Mouse (Mus musculus) heart, embryonic 12.5 days (tissue): Measurements from ENCODE around the gene Smg1. TPM values are rescaled to one million over a fixed set of nuclear protein-coding genes. Genes with fewer than 3 reads are reported as not detected.

ENCODE experiments used
- ATAC-seq: fragments of 200-750 bp; cut with Nextera tagmentation; 2 replicates; pipeline ENCODE4 v1.8.0; 2017; ENCODE audit warnings: moderate TSS enrichment, moderate library complexity; ENCODE audit not compliant: insufficient number of reproducible peaks, low FRiP score
- H3K27ac ChIP-seq: fragments of 300-500 bp; sonication (generic); 2 replicates; pipeline ENCODE4 v1.5.1; 2016; ENCODE audit warnings: mild to moderate bottlenecking, moderate library complexity; ENCODE audit not compliant: poor library complexity, severe bottlenecking
- H3K27me3 ChIP-seq: fragments of 300-500 bp; sonication (generic); replicated peaks from 2 replicates; pipeline ENCODE4 v1.6.1; 2016; ENCODE audit warnings: mild to moderate bottlenecking, moderate library complexity
- H3K36me3 ChIP-seq: fragments of 300-500 bp; sonication (generic); 2 replicates; pipeline ENCODE4 v1.6.1; 2016; ENCODE audit warnings: mild to moderate bottlenecking, moderate library complexity
- H3K4me1 ChIP-seq: fragments of 300-500 bp; sonication (generic); replicated peaks from 2 replicates; pipeline ENCODE4 v1.6.1; 2016; ENCODE audit warnings: mild to moderate bottlenecking
- H3K4me2 ChIP-seq: fragments of 300-500 bp; sonication (generic); 2 replicates; pipeline ENCODE4 v1.6.1; 2016; ENCODE audit warnings: mild to moderate bottlenecking, moderate library complexity
- H3K4me3 ChIP-seq: fragments of 300-500 bp; sonication (generic); 2 replicates; pipeline ENCODE4 v1.5.1; 2016; ENCODE audit warnings: mild to moderate bottlenecking
- H3K9ac ChIP-seq: fragments of 300-500 bp; sonication (generic); 2 replicates; pipeline ENCODE4 v1.6.1; 2016; ENCODE audit warnings: mild to moderate bottlenecking, moderate library complexity
- H3K9me3 ChIP-seq: fragments of 300-500 bp; sonication (generic); replicated peaks from 2 replicates; pipeline ENCODE4 v1.6.1; 2016; ENCODE audit warnings: mild to moderate bottlenecking, moderate library complexity
- WGBS: fragments of 180-500 bp; shearing (Covaris S2); methylation state at CpG from one replicate; pipeline ENCODE4 v1.1.7; 2016; 5-methylcytosine and 5-hydroxymethylcytosine counted together
- polyA plus RNA-seq: library from polyadenylated mRNA; unstranded; fragments of >200 nt; fragmentation: Nextera tagmentation; extraction: Ambion mirVana; gene quantifications from 2 replicates; pipeline ENCODE4 v1.2.1, GENCODE M21; 2016

The Smg1 gene
- polyA plus RNA-seq, 1 experiment from 2014 or later, result 15.0 TPM

DNA sequence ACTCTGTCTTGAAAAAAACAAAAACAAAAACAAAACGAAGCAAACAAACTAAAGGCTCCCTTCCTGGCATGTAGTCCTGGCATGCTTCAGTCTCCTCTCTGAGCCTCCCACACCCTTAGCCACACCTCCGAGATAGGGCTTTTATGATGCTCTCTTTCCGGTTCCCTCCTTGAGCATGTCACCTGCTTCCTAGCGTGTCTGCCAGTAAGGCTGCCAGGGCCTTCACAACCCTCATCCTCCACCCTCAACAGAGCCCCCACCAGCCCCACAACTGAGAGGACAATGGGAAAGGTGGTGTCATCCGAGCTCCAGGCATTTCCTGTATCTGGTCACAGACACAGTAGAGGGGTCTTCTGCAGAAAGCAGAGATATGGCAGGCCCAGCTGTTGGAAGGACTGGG is 18.9 kb upstream of the Smg1 start:
- ATAC-seq, result no peak
- WGBS, result 56% methylated on average over 5 of the region's 5 CpGs

DNA sequence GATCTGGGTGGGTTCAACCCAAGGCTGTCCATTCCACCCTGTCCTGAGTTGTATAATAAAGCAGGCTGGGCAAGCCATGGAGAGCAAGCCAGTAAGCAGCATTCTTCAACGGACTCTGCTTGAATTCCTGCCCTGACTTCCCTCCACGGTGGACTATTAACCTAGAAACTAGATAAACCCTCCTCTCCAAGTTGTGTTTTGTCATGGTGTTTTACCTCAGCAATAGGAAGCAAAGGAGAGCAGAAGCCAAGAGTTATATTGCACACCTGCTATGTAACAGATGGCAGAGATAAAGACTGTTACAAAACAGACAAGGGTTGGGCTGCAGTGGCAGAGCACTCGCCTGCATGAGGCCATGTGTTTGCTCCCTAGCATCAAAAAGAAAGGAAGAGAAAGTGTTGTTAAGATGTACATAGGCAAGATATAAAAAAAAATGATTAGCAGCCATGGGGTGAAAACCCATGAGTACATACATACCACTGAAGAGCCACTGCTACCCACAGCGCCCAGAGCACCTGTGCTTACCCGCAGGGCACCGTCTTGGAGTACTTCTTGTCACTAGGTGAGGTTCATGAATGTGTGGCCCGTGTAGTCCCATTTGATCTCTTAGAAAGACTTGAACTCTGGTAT is 16.3 kb upstream of the Smg1 start:
- Histone ChIP-seq H3K4me3 (no peak overlapping the region), H3K36me3 (no peaks in the 10 kb centered on the region), H3K9ac (no peak overlapping the region), H3K9me3 (no peaks in the 10 kb centered on the region), H3K4me1 (no peaks in the 10 kb centered on the region; the same call in 1 of the 2 replicates), H3K27me3 (no peaks in the 10 kb centered on the region), H3K4me2 (no peak overlapping the region), H3K27ac (no peak overlapping the region)
- no peak for ATAC-seq
- WGBS, result 83% methylated on average over 7 of the region's 7 CpGs

More for the DNA sequence above, 18.9 kb upstream of the Smg1 start:
- H3K27ac ChIP-seq, result no peak overlapping the region
- no peaks in the 10 kb centered on the region for H3K27me3 ChIP-seq
- H3K36me3 ChIP-seq, result no peaks in the 10 kb centered on the region
- H3K4me1 ChIP-seq, result no peaks in the 10 kb centered on the region; the same call in 1 of the 2 replicates
- no peaks in the 10 kb centered on the region for H3K9me3 ChIP-seq
- no peak overlapping the region for H3K4me3 ChIP-seq
- H3K9ac ChIP-seq, result no peak overlapping the region
- no peak overlapping the region for H3K4me2 ChIP-seq

- ATAC-seq, result no peak
- no peaks in the 10 kb centered on the region for H3K36me3 ChIP-seq
- no peaks in the 10 kb centered on the region for H3K9me3 ChIP-seq
- H3K4me1 ChIP-seq, result no peaks in the 10 kb centered on the region; the same call in 1 of the 2 replicates
- no peaks in the 10 kb centered on the region for H3K27me3 ChIP-seq
- no peak overlapping the region for H3K4me2 ChIP-seq
- no peak overlapping the region for H3K27ac ChIP-seq
- no peak overlapping the region for H3K9ac ChIP-seq
- H3K4me3 ChIP-seq, result no peak overlapping the region
Measured at GRCm38 (mm10) chr7:118258451-118258850, 15.0 kb upstream of the Smg1 start.

GRCm38 (mm10) chr7:118256740-118257139 is 13.3 kb upstream of the Smg1 start:
- no peak for ATAC-seq
- no peak overlapping the region for H3K4me2 ChIP-seq
- H3K4me1 ChIP-seq, result peaks cover 11% of the 10 kb centered on the region
- no peak overlapping the region for H3K4me3 ChIP-seq
- 54% methylated on average over 6 of the region's 6 CpGs for WGBS
- H3K27me3 ChIP-seq, result no peaks in the 10 kb centered on the region
- no peak overlapping the region for H3K27ac ChIP-seq
- no peaks in the 10 kb centered on the region for H3K9me3 ChIP-seq
- H3K36me3 ChIP-seq, result no peaks in the 10 kb centered on the region
- no peak overlapping the region for H3K9ac ChIP-seq

DNA sequence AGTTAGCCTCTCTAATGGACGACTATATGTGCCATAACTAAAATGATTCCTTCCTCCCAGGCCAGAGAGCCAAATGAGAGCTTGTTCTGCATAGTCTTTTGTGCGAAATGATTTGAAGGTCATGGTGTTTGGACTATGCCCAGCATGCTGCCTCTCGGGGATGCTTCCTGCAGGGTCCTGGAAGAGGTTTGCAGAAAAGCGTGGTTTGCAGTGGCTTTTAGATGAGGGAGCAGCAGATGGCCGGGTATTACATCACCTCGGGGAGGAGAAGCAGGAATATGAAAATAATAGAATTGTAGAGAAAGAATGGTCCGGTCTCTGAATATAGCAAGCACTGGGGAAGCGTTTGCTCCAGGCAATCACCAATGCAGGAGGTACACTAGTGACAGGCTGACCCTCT is 11.0 kb upstream of the Smg1 start:
- no peak for ATAC-seq
- Histone ChIP-seq H3K9me3 (no peaks in the 10 kb centered on the region), H3K4me2 (no peak overlapping the region), H3K36me3 (no peaks in the 10 kb centered on the region), H3K27ac (no peak overlapping the region), H3K27me3 (no peaks in the 10 kb centered on the region), H3K9ac (no peak overlapping the region), H3K4me1 (peaks cover 14% of the 10 kb centered on the region), H3K4me3 (no peak overlapping the region)
- 73% methylated on average over 8 of the region's 8 CpGs for WGBS

- Histone ChIP-seq H3K27ac (no peak overlapping the region), H3K36me3 (no peaks in the 10 kb centered on the region), H3K9ac (no peak overlapping the region), H3K27me3 (no peaks in the 10 kb centered on the region), H3K4me1 (peaks cover 14% of the 10 kb centered on the region), H3K4me2 (no peak overlapping the region), H3K4me3 (no peak overlapping the region), H3K9me3 (no peaks in the 10 kb centered on the region)
- no peak for ATAC-seq
- 68% methylated on average over 4 of the region's 4 CpGs for WGBS
Measured at GRCm38 (mm10) chr7:118254015-118254414, 10.5 kb upstream of the Smg1 start.

DNA sequence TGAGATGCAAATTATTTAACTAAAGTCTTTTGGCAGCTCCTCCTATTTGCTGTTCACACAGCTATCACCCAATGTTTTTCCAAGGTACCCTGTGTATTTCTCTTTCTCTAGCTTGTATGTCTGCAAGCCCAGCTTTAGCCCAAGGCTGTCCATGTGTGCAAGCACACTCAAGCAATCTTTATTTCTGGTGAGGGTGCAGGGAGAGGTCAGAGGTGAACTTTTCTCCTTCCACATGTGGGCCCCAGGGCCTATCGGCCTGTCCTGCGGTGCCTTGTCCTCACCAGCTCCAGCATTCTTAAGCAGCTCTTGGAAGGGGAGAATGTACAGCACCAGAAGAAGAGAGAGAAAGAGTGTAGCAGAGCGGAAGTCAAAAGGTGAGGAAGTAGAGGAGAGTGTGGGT is 9.5 kb upstream of the Smg1 start:
- no peak for ATAC-seq
- H3K36me3 ChIP-seq, result no peaks in the 10 kb centered on the region
- H3K4me1 ChIP-seq, result peaks cover 17% of the 10 kb centered on the region
- 45% methylated on average over 3 of the region's 3 CpGs for WGBS
- peak overlapping the region; percentile 35; the same call in 1 of the 2 replicates for H3K4me2 ChIP-seq
- no peaks in the 10 kb centered on the region for H3K9me3 ChIP-seq
- peak overlapping the region; percentile 54 for H3K9ac ChIP-seq
- H3K27me3 ChIP-seq, result no peaks in the 10 kb centered on the region
- H3K27ac ChIP-seq, result peak overlapping the region; percentile 94
- no peak overlapping the region for H3K4me3 ChIP-seq

DNA sequence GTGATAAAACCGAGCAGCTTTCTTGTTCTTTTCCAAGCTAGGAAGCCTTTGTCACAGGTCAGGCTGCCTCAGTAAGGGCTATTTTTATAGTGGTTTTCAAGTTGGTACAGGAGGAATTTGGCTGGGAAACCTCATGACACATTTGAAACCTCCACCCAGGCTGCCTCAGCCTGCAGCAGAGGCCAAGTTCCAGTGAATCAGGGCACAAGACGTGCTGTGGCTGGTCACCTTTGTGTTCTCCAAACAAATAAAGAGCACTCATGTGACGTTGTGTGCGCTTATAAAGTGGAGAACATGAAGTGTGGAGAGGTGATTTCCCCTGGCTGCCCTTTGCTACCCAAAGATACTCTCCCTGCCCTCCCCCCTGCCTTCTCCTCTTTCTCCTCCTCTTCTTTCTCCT is 8.9 kb upstream of the Smg1 start:
- 0 out of 2 replicates have a peak, but pooled peaks have one; percentile 36 for ATAC-seq

GRCm38 (mm10) chr7:118251392-118252170 is 8.1 kb upstream of the Smg1 start:
- H3K9ac ChIP-seq, result no peak overlapping the region
- no peak for ATAC-seq
- H3K9me3 ChIP-seq, result no peaks in the 10 kb centered on the region
- WGBS, result 97% methylated on average over 2 of the region's 2 CpGs
- H3K27me3 ChIP-seq, result no peaks in the 10 kb centered on the region
- no peak overlapping the region for H3K4me3 ChIP-seq
- H3K36me3 ChIP-seq, result no peaks in the 10 kb centered on the region
- H3K27ac ChIP-seq, result peak overlapping the region; percentile 76
- peaks cover 17% of the 10 kb centered on the region for H3K4me1 ChIP-seq
- no peak overlapping the region for H3K4me2 ChIP-seq

More for the DNA sequence above, 8.9 kb upstream of the Smg1 start:
- H3K4me3 ChIP-seq, result no peak overlapping the region
- 19% methylated on average over 4 of the region's 4 CpGs for WGBS
- peak overlapping the region; percentile 35 for H3K4me2 ChIP-seq
- no peaks in the 10 kb centered on the region for H3K27me3 ChIP-seq
- peak overlapping the region; percentile 94 for H3K27ac ChIP-seq
- H3K36me3 ChIP-seq, result no peaks in the 10 kb centered on the region
- peaks cover 17% of the 10 kb centered on the region for H3K4me1 ChIP-seq
- no peak overlapping the region for H3K9ac ChIP-seq
- no peaks in the 10 kb centered on the region for H3K9me3 ChIP-seq

DNA sequence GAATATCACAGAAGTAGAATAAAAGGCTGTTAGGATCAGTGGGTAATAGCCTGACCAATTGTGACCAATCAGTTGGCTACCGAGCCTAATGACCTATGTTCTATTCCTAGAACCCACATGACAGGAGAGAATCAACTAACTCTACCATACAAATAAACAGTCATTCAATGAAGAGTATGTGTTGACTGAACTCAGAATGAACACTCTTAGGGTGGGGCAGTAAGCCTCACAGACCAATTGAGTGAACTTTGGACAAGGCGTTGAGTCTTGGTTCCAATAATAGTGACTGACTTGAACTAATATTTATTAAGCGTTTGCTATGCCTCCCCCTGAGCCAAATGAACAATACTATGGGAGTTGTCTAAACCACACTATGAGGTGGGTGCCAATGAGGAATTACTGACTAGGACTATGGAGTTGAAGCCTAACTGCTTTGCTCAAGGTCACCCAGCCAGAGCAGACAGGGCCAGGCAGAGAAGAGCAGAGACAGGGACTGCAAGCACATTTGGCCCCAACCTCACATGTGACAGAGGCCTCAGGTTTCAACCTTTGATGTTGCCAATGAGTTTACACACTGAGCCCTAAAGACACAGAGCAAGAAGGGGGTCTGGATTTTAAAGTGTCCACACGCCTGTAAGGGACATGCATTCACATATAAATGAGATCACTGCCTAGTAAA is 7.2 kb upstream of the Smg1 start:
- H3K4me2 ChIP-seq, result no peak overlapping the region
- H3K9ac ChIP-seq, result no peak overlapping the region
- H3K4me1 ChIP-seq, result peaks cover 17% of the 10 kb centered on the region
- no peak overlapping the region for H3K27ac ChIP-seq
- ATAC-seq, result 0 out of 2 replicates have a peak, but pooled peaks have one; percentile 44
- H3K4me3 ChIP-seq, result no peak overlapping the region
- H3K27me3 ChIP-seq, result no peaks in the 10 kb centered on the region
- no peaks in the 10 kb centered on the region for H3K36me3 ChIP-seq
- H3K9me3 ChIP-seq, result no peaks in the 10 kb centered on the region
- 73% methylated on average over 4 of the region's 4 CpGs for WGBS

- WGBS, result 87% methylated on average over 2 of the region's 2 CpGs
- Histone ChIP-seq H3K4me3 (no peak overlapping the region), H3K9me3 (0 out of 2 replicates have a peak, but pooled peaks cover under 1% of the 10 kb centered on the region), H3K36me3 (no peaks in the 10 kb centered on the region), H3K4me2 (no peak overlapping the region), H3K4me1 (peaks cover 17% of the 10 kb centered on the region), H3K27ac (no peak overlapping the region), H3K27me3 (no peaks in the 10 kb centered on the region), H3K9ac (no peak overlapping the region)
- no peak for ATAC-seq
Measured at GRCm38 (mm10) chr7:118249563-118249962, 6.1 kb upstream of the Smg1 start.
